10 mouse cellular contexts compared by ENCODE assay signal in the genomic region with DNA sequence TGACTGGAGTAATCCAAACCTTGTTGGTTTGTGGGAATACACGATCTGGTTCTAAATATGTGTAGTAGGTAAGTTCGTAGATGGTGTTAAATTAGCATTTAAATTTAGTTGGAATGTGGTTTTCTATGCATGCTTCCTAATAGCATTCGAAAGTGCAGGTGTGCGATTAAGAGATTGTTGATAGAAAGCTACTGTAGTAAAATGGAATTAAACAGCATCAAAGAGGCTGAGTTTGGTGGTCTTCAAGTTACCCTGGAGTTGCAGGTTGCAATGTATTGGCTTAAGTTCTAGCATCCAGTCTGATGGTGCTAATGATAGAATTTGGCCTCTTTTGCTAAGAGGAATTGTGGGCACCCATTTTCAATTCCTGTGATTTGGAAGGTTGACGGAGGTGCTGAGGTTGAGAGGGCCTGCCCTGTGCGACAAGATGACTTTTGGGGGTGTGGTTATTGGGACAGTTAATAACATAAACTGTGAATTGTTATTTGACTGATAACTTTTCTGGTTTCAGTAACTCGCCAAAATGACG. TPM values are rescaled to one million over a fixed set of nuclear protein-coding genes. Genes with fewer than 3 reads are reported as not detected.
DNase-seq lines count a peak whose midpoint lies in the region; ATAC-seq and TF ChIP-seq lines count a peak whose summit lies in the region.
"Had no signal": no experiment of that assay in that cellular context is flagged by ENCODE, and none has a peak within 500 bp of the region (broad histone marks: within the 10 kb centered on the region; RNA-seq: fewer than 3 reads in every experiment).

No protein-coding gene starts in this region.

- no peak for DNase-seq in liver, adult 2 months (ENCODE audit: extremely low read depth, low read depth, low spot score)
- DNase-seq in liver: no peak
- no peak for DNase-seq in urinary bladder, adult 18-20 months (ENCODE audit: low spot score in 2 of 2)
- no peak for DNase-seq in left cerebral cortex, postnatal 10 days (ENCODE audit: extremely low spot score in 1 of 2, low spot score in 2 of 2)
- DNase-seq in right cerebral cortex, postnatal 14 days: no peak
- DNase-seq: adrenal gland, adult 8-10 months; kidney, adult 18-20 months had no signal

- no peak for ATAC-seq in embryonic facial prominence, embryonic 13.5 days (ENCODE audit: insufficient number of reproducible peaks, insufficient read depth, low FRiP score, low TSS enrichment, low read depth)
- no peak for ATAC-seq in intestine, embryonic 15.5 days
- ATAC-seq in neural tube, embryonic 12.5 days (ENCODE audit: low FRiP score, low read depth): no peak

- H3K9ac ChIP-seq in liver, adult 2 months (ENCODE audit: low read depth, low read length): peak overlapping the region; percentile 88
- H3K9ac ChIP-seq in embryonic facial prominence, embryonic 13.5 days: peak overlapping the region; percentile 98
- peak overlapping the region; percentile 95 for H3K9ac ChIP-seq in intestine, embryonic 15.5 days
- H3K9ac ChIP-seq in neural tube, embryonic 12.5 days: peak overlapping the region; percentile 95

- WGBS in liver, adult 2 months: 19% methylated on average over 8 of the region's 8 CpGs
- 21% methylated on average over 8 of the region's 8 CpGs for WGBS in embryonic facial prominence, embryonic 13.5 days
- 15% methylated on average over 8 of the region's 8 CpGs for WGBS in intestine, embryonic 15.5 days
- WGBS in neural tube, embryonic 12.5 days: 22% methylated on average over 8 of the region's 8 CpGs

- no peaks in the 10 kb centered on the region; the same call in 1 of the 2 replicates for H3K79me2 ChIP-seq in liver, adult 2 months (ENCODE audit: control insufficient read depth, insufficient read depth, low read length)

- H3K4me3 ChIP-seq in liver, adult 2 months (ENCODE audit: insufficient read depth, low read depth, low read length): peak overlapping the region; percentile 83
- H3K4me3 ChIP-seq in embryonic facial prominence, embryonic 13.5 days: peak overlapping the region; percentile 94
- peak overlapping the region; percentile 72 for H3K4me3 ChIP-seq in intestine, embryonic 15.5 days (replicated peaks)
- H3K4me3 ChIP-seq in neural tube, embryonic 12.5 days: peak overlapping the region; percentile 90

- TF ChIP-seq CTCF in liver, adult 2 months (IDR thresholded peaks at IDR 0.05; ENCODE audit: low read depth, low read length): no peak

- H3K27ac ChIP-seq in liver, adult 2 months (replicated peaks; ENCODE audit: insufficient read depth, low read depth, low read length): peak overlapping the region; percentile 89; the same call in 1 of the 2 replicates
- H3K27ac ChIP-seq in embryonic facial prominence, embryonic 13.5 days: peak overlapping the region; percentile 85
- H3K27ac ChIP-seq in intestine, embryonic 15.5 days: peak overlapping the region; percentile 84
- no peak overlapping the region for H3K27ac ChIP-seq in neural tube, embryonic 12.5 days

- peaks cover 40% of the 10 kb centered on the region for H3K36me3 ChIP-seq in liver, adult 2 months (ENCODE audit: control insufficient read depth, insufficient read depth, low read length)
- H3K36me3 ChIP-seq in embryonic facial prominence, embryonic 13.5 days: peaks cover 47% of the 10 kb centered on the region
- H3K36me3 ChIP-seq in intestine, embryonic 15.5 days: peaks cover 19% of the 10 kb centered on the region
- H3K36me3 ChIP-seq in neural tube, embryonic 12.5 days: peaks cover 45% of the 10 kb centered on the region

- H3K27me3 ChIP-seq in liver, adult 2 months (ENCODE audit: control insufficient read depth, insufficient read depth, low read length): no peaks in the 10 kb centered on the region
- H3K27me3 ChIP-seq in embryonic facial prominence, embryonic 13.5 days: no peaks in the 10 kb centered on the region
- no peaks in the 10 kb centered on the region for H3K27me3 ChIP-seq in intestine, embryonic 15.5 days (replicated peaks)
- no peaks in the 10 kb centered on the region for H3K27me3 ChIP-seq in neural tube, embryonic 12.5 days (replicated peaks)

- intact Hi-C loops in left cerebral cortex, postnatal 10 days (cut with DNase I): loop anchor here (2.0 kb wide), 1 partner anchor 39 kb away; the partner anchor contains the start of gene Usp12

- no peak for TF ChIP-seq POLR2A in liver, adult 2 months (IDR thresholded peaks at IDR 0.05; ENCODE audit: extremely low read depth, insufficient read depth, low read length)

- peaks cover 3% of the 10 kb centered on the region for H3K4me1 ChIP-seq in liver, adult 2 months (ENCODE audit: control insufficient read depth, insufficient read depth, low read length)
- peaks cover 15% of the 10 kb centered on the region for H3K4me1 ChIP-seq in embryonic facial prominence, embryonic 13.5 days
- H3K4me1 ChIP-seq in intestine, embryonic 15.5 days (replicated peaks): 0 out of 2 replicates have a peak, but pooled peaks cover 3% of the 10 kb centered on the region
- peaks cover 11% of the 10 kb centered on the region for H3K4me1 ChIP-seq in neural tube, embryonic 12.5 days

- peak overlapping the region; percentile 79 for H3K4me2 ChIP-seq in embryonic facial prominence, embryonic 13.5 days
- H3K4me2 ChIP-seq in intestine, embryonic 15.5 days (replicated peaks): peak overlapping the region; percentile 70
- peak overlapping the region; percentile 80 for H3K4me2 ChIP-seq in neural tube, embryonic 12.5 days (replicated peaks)

- no peaks in the 10 kb centered on the region for H3K9me3 ChIP-seq in embryonic facial prominence, embryonic 13.5 days
- H3K9me3 ChIP-seq in intestine, embryonic 15.5 days: no peaks in the 10 kb centered on the region
- no peaks in the 10 kb centered on the region for H3K9me3 ChIP-seq in neural tube, embryonic 12.5 days

RNA-seq across cellular contexts. Expression of gene Rpl21, which starts 1.0 kb away (rescaled TPM):
- 147 and 154 TPM in 2 replicates for total RNA-seq in liver, adult 2 months (2014; rRNA removed)
- polyA plus RNA-seq in liver, adult 2 months (2012; rRNA removed): 24.5 and 28.3 TPM in 2 replicates
- 568 and 633 TPM in 2 replicates for polyA plus RNA-seq in embryonic facial prominence, embryonic 13.5 days (2015; fragmentation: Nextera tagmentation; extraction: Ambion mirVana)
- 548 and 585 TPM in 2 replicates for polyA plus RNA-seq in intestine, embryonic 15.5 days (2015; fragmentation: Nextera tagmentation; extraction: Ambion mirVana)
- 415 and 416 TPM in 2 replicates for polyA plus RNA-seq in neural tube, embryonic 12.5 days (2016; fragmentation: Nextera tagmentation; extraction: Ambion mirVana)
- total RNA-seq in left cerebral cortex, postnatal 10 days (2021): 100 to 1,000 TPM; 183 to 190 TPM

RNA-seq across cellular contexts. Expression of gene Rasl11a, which starts 11.1 kb away (rescaled TPM):
- 0.67 TPM in 1 of 2 replicates, not detected in the other for total RNA-seq in liver, adult 2 months (2014; rRNA removed)
- polyA plus RNA-seq in liver, adult 2 months (2012; rRNA removed): 0.52 and 0.87 TPM in 2 replicates
- 12.4 and 14.6 TPM in 2 replicates for polyA plus RNA-seq in embryonic facial prominence, embryonic 13.5 days (2015; fragmentation: Nextera tagmentation; extraction: Ambion mirVana)
- polyA plus RNA-seq in intestine, embryonic 15.5 days (2015; fragmentation: Nextera tagmentation; extraction: Ambion mirVana): 26.8 and 32.7 TPM in 2 replicates
- 22.4 and 23.4 TPM in 2 replicates for polyA plus RNA-seq in neural tube, embryonic 12.5 days (2016; fragmentation: Nextera tagmentation; extraction: Ambion mirVana)
- total RNA-seq in left cerebral cortex, postnatal 10 days (2021): 10 to 100 TPM in 1 of 2 experiments, 1 to 10 TPM in 1; 9.2 to 12.2 TPM

RNA-seq across cellular contexts. Expression of gene Usp12, which starts 38.9 kb away (rescaled TPM):
- total RNA-seq in liver, adult 2 months (2014; rRNA removed): 16.3 and 16.5 TPM in 2 replicates
- 6.7 and 6.9 TPM in 2 replicates for polyA plus RNA-seq in liver, adult 2 months (2012; rRNA removed)
- 13.0 and 15.9 TPM in 2 replicates for polyA plus RNA-seq in embryonic facial prominence, embryonic 13.5 days (2015; fragmentation: Nextera tagmentation; extraction: Ambion mirVana)
- 27.9 and 28.7 TPM in 2 replicates for polyA plus RNA-seq in intestine, embryonic 15.5 days (2015; fragmentation: Nextera tagmentation; extraction: Ambion mirVana)
- polyA plus RNA-seq in neural tube, embryonic 12.5 days (2016; fragmentation: Nextera tagmentation; extraction: Ambion mirVana): 21.4 and 24.2 TPM in 2 replicates
- total RNA-seq in left cerebral cortex, postnatal 10 days (2021): 10 to 100 TPM; 55.8 to 59.0 TPM

Comparison
In these comparisons a context has a peak if more than half of its experiments do, and no peak if none do; other contexts are left out.
1. RNA of gene Rpl21, which starts 1.0 kb away (polyA plus RNA-seq): 568 to 633 TPM in embryonic facial prominence, embryonic 13.5 days, 548 to 585 TPM in intestine, embryonic 15.5 days and 415 to 416 TPM in neural tube, embryonic 12.5 days; 24.5 to 28.3 TPM in liver, adult 2 months; every median in the first group is over 10 times any median in the second.
2. Peak in every context shown above with its lines, with median percentiles within 50 percentile points of each other: H3K4me3 ChIP-seq, H3K9ac ChIP-seq and H3K4me2 ChIP-seq.